Mouse (Mus musculus) cerebellum, adult 9-11 months (tissue): ENCODE measurements around the gene Sorl1.

ENCODE experiments used
- DNase-seq: peaks from one replicate; pipeline ENCODE4 v3.0.0; 2022

The Sorl1 gene

GRCm38 (mm10) chr9:41999498-42000473 is 124.3 kb downstream of the Sorl1 start:
- peak; percentile 56 for DNase-seq

- DNase-seq: no peak
Measured at GRCm38 (mm10) chr9:41995278-41995677, 128.8 kb downstream of the Sorl1 start.

GRCm38 (mm10) chr9:41993821-41994220 is 130.3 kb downstream of the Sorl1 start:
- DNase-seq: no peak

- DNase-seq: no peak
Measured at GRCm38 (mm10) chr9:41992841-41993240, 131.3 kb downstream of the Sorl1 start.

GRCm38 (mm10) chr9:41985636-41986035 is 138.5 kb downstream of the Sorl1 start:
- DNase-seq: no peak

DNA sequence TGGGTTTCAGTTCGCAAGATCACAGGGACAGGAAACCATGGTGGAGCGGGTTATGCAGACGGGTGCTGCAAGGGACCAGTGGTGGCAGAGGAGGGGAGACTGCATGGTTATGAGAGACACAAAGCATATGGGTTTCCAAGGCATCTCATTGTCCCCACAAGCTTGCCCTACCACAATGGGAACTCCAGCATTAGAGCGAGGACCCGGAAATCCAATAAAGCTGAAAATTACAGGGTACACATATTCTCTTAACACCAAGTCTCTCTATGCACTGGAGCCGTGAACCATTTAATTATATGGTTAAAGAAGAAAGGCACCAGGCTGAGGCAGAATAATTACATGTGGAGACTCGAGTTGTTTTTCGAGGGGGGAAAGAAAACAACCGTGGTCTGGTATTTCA is 139.0 kb downstream of the Sorl1 start:
- DNase-seq: no peak

- DNase-seq: no peak
Measured at GRCm38 (mm10) chr9:41984306-41984705, 139.8 kb downstream of the Sorl1 start.

GRCm38 (mm10) chr9:41983286-41983685 is 140.8 kb downstream of the Sorl1 start:
- no peak for DNase-seq

DNA sequence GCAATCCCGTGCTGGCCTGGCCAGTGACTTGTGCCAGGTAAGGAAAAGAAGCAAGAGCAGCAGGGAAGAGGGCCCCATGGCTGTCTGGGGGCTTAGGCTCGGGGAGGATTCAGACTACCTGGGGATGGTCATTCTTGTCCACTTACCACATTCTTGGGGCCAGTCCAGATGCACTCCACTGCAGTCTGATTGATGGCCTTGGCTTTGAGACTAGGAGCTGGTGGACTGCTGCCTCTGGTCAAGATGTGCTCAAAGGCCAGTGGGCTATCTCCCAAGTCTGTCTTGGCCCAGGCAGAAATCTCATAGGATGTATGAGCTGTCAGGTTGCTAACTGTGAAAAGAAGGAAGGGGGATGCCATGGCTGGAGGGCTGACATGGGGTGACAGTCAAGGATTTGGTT is 141.3 kb downstream of the Sorl1 start:
- DNase-seq: no peak

- DNase-seq: peak; percentile 42
Measured at GRCm38 (mm10) chr9:41982023-41982422, 142.1 kb downstream of the Sorl1 start.

- no peak for DNase-seq
Measured at GRCm38 (mm10) chr9:41981306-41981705, 142.8 kb downstream of the Sorl1 start.

DNA sequence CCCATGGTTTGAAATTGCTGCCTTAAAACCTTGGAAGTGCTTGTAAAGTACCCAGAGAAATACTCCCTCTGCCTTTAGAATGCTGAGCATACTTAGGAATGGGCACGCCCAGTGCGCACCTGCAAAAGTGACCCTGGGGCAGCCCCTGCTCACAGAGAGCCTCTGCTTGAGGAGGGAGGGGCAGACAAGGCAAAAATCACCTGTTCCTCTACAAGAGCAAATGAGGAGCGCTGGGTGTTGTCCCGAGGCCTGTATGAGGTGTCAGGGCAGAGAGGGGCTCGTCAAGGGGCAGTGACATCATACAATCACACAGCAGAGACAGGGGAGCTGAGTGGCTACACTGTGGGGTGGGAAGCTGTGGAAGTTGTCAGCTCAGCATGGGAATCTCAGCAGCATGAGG is 143.3 kb downstream of the Sorl1 start:
- DNase-seq: no peak

GRCm38 (mm10) chr9:41978366-41978765 is 145.7 kb downstream of the Sorl1 start:
- no peak for DNase-seq

GRCm38 (mm10) chr9:41975968-41976367 is 148.1 kb downstream of the Sorl1 start:
- DNase-seq: no peak

DNA sequence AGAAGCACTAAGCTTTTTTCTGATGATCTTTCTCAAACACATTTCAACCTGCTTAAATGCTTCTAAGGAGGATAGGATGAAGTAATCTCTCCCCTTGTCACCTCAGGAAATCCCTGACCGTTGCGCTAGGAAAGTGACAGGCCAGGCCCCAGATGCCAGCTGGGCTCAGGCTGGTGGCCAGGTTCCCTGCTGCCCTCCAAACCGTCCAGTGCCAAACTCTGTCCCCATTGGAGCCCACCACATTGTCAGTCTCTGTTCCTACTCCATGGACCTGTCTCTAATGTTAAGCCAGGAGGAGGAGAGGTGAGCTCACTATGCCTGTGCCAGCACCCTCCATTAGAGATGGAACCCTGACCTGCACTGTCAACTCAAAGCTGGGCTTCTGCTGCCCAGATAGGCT is 149.4 kb downstream of the Sorl1 start:
- peak; percentile 59 for DNase-seq

DNA sequence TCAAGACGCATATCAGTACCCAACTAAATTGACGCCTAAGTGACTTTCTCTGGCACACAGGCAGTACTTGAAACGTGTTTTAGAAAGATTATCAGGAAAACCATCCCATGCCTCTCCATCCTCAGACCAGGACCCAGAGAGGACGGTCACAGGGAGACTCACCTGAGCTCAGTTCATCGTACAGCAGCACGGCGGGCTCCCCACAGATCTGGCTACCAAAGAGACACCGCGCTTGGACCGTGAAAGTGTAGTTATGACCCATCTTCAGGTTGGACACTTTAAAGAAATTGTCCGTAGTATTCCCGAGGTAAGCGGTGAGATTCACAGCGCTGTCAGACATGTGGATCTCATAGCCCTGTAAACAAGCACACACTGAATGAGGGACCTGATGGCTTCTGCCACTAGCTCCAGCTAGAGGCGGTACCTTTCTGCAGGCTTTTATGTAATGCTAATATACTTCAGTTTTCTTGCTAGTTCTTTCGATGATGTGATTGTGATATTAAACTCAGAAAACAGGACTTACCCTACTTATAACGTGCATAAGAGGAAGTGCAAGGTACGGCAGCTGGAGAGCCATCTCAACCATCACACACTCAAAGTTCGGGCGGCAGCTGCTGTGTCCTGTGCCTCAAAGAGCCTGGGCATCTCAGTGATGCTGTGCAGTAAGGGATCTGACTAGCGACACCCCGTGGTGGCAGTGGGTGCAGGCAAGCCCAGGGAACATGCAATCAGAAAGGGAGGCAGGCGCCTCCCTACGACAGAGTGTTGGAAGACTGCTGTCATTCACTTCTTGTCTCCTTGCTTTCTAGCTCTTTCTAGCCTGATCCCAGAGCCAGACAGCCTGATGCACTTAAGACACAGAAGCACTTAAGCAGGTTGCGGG is 150.1 kb downstream of the Sorl1 start:
- DNase-seq: peak; percentile 57

- DNase-seq: no peak
Measured at GRCm38 (mm10) chr9:41969961-41970360, 154.1 kb downstream of the Sorl1 start.

DNA sequence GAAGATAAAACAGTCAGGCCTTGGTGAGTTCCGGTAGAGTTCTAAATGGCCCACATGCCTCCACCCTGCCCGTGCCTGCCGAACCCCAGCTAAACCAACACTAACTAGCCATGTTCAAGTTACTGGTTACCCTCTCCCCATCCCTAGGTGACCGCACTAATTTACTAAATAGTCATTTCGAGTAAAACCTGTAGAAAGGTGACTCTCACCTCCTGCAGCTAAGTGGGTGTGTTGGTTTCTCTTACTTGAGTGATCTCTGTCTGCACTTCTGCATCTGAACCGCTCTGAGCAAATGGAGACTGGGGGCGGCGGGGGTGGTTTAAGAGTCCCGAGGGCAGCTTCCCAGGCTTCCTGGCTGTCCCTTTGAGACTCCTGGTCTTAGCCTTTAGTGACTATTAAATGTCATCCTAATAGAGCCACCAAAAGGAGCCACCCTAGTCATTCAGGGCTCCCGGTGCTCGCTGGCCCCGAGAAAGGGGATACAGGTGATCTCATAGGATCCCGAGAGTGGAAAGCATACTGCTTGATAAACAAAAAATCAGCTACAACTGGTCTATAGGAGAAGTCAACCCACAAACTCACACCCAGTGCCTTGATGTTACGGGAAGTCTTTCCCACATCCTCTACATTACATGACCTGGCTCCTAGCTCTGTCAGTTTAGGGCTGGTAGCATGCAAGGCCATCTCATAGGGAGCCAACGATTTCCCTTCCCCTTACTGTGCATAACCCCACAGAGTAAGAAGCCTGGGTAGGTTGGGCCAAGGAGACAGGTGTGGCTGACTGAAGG is 155.2 kb downstream of the Sorl1 start:
- no peak for DNase-seq

GRCm38 (mm10) chr9:41961274-41961673 is 162.8 kb downstream of the Sorl1 start:
- no peak for DNase-seq

DNA sequence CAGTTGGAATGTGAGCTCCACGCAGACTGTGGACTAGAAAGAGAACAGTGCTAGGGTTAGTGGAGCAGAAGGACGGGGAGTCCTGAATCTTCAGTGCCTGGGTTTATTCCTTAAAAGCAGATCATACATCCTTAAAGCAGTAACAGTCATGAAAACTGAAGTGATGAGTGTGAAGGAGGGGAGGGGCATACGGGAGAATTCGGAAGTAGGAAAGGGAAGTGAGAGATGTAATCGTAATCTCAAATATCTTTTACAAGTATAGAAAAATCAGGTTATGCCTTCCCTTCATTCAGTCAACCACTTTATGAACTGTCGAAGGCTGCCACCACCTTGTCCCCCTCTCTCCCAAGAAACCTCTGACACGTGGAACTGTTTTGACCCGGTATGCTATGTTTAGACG is 165.8 kb downstream of the Sorl1 start:
- DNase-seq: no peak

DNA sequence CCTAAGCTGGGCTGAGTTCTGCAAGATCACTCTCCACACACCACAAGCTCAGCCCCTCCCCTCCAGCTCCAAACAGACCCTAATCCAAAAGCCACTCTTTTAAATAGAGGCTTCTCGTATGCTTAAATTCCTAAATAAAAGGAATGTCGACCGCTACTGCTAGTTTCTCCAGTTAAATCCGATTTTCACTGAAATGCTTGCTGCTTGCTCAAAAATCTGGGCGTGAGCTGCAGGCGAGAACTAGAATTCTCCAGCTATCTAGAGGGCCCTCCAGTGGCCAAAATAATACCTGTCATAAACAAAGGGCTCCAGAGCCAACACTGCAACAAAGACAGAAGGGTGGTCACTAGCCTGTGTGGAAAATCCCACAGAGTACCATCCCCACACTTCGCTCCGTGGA is 170.6 kb downstream of the Sorl1 start:
- DNase-seq: no peak

DNA sequence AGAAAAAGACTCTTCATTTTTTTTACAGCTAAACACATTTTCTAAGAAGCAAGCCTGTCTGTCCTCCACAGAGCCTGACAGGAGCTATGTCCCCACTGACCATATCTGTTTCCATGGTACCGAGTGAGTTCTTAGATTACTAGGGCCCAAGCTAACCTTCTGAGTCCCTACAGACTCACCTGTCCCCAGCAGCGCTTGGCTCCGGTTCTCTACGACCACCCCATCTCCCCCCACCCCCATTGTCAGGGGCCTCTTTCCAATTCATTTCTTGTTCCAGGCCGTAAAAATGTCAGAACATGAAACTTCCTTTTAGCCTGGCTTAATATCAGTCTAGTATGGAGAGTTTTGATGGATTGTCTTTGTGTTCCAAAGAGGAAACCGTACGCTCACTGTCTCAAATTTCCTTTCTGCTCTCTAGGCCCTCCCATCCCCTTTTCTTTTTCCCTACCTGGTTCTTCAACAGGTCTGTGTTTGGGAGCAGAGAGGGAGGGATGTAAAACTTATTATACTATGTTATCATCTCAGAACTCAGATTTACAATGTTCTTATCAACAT is 171.4 kb downstream of the Sorl1 start:
- DNase-seq: no peak
